Mouse (Mus musculus) cortical plate, adult 2 months (tissue): ENCODE measurements around the gene Prpf31.

Source experiments
- CTCF ChIP-seq: fragments of 200-500 bp; IDR thresholded peaks from 2 replicates; pipeline ENCODE4 v1.5.1; 2011; ENCODE audit warnings: mild to moderate bottlenecking, control low read depth, low read length; ENCODE audit not compliant: insufficient read depth; ENCODE audit errors: extremely low read depth
- POLR2A ChIP-seq: fragments of 200-500 bp; IDR thresholded peaks from 2 replicates; pipeline ENCODE4 v1.6.1; 2011; ENCODE audit warnings: mild to moderate bottlenecking, low read length, control low read depth; ENCODE audit not compliant: insufficient read depth; ENCODE audit errors: extremely low read depth

DNA sequence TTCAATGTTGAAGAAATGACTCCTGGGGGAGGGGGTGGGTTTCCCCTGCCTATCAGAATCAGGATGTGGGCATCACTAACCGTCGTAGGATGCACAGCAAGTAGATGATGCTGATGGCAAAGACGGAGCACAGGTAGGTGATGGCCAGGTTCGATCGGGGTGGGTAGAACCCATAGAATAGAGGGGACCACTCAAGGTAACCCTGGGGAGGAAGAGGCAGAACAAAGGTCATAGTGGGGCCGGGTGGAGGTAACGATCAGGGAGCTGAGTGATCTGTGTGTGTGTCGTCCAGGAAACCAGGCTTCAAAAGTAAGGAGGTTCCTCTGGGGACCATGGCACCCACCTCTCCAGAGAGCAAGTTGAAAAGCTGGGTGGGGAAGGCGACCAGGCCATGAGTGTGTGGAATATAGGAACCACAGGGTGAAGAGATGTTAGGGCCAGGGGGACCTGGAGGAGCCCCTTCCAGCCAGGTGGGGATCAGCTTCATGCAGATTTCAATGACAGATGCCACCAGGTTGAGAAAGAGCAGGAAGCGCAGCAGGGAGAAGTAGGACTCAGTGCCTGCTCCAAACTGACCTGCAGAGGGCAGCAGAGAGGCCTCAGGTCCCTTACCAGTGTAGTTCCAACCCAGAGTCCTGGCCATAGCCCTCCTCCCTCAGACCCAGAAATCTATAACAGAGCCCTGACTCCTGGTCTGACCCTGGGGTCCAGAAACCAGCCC lies 44.9 kb downstream of the Prpf31 start:
- TF ChIP-seq POLR2A (no peak), CTCF (peak; percentile 86)
